Mouse (Mus musculus) fibroblast of lung, adult 2 months (primary cell): ENCODE data around the gene Cdiptos.
A peak's percentile ranks its signal among the peaks of the same experiment; 100 is the strongest.

Source experiments
- DNase-seq: peaks from one replicate; pipeline ENCODE4 v3.0.0-alpha.2; 2011; ENCODE audit warnings: low read depth

Cdiptos gene

DNA sequence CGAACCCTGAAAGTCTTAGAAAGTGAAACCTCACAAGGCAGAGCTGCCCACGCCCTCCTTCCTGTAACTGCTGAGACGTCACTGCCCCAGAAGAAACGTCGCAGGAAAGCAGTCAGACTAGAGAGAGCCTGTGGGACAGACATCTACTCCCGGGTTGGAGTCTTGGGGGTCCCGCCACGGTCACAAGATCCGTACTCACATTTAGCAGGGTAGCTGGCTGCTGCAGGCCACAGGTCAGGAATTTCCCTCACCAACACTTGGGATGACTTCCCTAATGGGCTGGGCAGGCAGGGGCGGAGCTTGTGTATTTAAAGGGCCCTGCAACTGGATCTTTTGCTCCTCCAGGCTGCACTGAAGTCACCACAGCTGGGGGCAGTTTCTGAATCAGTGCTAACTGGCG lies 38.4 kb upstream of the Cdiptos start, which contains the start of gene Mvp:
Mvp (minus strand) TSS at position 302 of the 400 bp plus-strand sequence.
- peak; percentile 55 for DNase-seq

DNA sequence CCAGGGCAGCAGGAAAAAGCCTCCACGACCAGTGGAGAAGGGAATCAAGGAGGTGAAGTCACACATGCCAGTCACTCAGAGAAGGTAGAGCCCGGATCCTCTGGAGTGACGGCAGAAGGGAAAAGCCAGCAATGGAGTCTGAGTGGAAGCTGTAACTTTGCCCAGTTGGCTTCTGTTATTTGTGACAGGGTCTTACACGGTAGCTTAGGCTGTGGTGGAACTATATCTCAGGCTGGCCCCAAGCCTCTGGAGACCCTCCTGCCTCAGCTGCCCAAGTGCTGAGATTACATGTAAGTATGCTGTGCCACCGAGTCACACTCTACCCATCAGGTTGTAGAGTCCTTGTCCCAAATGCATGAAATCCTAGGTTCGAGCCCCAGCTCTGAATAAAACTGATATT lies 37.5 kb upstream of the Cdiptos start:
- no peak for DNase-seq

DNA sequence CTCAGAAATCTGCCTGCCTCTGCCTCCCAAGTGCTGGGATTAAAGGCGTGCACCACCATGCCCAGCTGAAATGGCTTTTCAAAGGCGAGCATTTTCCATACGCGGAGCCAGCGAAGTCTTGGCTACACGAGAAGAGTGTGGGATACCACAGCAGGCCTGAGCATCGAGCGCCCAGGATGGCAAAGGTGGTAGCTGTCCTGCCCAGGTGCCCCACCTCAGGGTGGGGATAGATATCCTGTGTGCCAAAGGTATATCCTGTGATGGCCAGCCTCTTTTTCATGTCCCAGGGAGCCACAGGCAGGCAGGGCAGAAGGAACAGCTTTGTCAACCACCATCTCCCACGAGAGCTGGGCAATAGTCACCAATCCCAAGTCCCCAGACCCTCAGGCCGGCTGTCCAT lies 36.9 kb upstream of the Cdiptos start:
- no peak for DNase-seq

DNA sequence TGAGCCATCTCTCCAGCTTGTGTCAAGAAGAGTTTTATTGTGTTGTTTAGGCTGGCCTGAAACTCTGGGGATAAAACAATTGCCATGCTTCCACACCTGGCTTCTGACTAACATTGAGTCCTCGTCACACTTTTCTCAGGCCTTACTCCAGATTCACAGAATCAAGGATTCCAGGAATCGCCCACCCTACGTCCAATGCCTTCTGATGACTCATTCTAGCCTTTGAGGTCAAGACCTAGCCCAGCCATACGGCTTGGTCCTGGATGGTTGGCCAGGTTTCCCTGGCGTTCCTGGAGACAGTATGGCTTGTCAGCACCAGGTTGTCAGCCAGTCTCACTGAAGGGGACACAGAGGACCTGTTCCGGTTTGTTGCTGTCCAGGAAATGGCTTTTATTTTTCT lies 36.5 kb upstream of the Cdiptos start:
- DNase-seq: no peak

DNA sequence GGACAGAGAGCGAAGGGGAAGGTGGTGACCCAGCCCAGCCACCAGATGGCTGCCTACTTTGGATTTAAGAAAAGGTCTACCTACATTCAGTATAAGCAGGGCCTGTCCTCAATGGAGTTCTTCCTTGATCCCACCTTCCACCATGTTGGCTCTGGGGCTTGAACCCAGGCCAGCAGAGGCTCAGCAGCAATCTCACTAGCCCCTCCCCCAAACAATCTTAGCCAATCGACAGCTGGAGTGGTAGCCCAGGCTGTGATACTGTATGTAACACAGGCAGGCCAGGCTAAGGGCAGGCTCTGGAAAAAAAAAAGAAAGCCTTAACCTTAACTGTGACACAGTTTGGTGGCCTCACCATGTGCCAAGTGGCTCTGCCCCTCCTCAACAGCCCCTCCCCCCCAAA lies 35.8 kb upstream of the Cdiptos start:
- no peak for DNase-seq

DNA sequence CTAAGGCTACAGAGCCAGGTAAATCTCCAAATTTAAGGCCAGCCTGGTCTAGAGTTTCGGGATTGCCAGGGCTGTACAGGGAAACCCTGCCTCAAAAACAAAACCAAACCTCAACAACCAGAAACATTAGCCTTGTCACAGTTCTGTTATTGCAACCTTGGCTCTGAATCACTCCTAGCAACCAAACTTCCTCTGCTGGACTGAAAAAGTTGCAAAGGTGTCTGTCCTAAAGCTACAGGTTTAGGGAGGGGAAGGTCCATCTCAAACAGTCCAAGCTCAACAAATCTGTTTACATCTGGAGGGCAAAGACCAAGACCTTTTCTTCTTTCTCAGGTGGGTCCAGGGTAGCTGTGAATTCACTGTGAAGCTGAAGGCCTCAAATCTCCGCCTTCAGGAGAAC lies 35.2 kb upstream of the Cdiptos start:
- no peak for DNase-seq

DNA sequence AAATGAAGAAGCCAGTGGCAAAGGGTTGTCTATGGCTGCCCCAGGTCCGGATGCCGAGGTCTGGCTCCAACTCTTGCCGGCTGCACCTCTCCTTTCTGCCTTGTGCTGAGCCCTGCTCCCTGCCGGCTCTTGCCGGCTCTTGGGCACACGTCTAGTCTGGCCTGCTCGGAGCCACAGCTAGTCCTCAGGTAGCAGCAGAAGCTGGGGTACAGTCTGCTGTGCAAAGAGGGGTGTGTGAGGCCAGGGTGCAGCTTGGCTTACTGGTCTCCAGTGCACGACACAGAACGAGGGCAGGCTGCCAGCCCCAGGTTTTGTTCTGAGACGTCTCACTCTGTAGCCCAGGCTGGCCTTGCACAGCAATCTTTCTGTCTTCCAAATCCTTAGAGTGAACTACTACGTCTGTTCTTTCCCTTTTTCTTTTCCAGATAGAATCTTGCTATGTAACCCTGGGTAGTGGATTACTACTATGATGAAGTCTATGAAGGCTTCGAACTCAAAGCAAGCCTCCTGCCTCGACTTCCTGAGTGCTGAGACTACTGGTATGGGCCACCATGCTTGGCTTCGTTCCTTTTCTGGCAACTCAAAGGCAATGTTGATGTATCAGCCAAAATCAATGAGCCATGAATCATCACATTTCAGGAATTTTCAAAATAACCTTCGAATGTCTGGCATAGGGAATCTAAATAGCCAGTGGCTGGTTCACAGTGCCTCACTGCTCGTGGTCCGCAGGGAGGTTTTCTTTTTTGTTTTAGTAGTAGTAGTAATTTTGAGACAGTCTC lies 33.6 kb upstream of the Cdiptos start:
- no peak for DNase-seq

DNA sequence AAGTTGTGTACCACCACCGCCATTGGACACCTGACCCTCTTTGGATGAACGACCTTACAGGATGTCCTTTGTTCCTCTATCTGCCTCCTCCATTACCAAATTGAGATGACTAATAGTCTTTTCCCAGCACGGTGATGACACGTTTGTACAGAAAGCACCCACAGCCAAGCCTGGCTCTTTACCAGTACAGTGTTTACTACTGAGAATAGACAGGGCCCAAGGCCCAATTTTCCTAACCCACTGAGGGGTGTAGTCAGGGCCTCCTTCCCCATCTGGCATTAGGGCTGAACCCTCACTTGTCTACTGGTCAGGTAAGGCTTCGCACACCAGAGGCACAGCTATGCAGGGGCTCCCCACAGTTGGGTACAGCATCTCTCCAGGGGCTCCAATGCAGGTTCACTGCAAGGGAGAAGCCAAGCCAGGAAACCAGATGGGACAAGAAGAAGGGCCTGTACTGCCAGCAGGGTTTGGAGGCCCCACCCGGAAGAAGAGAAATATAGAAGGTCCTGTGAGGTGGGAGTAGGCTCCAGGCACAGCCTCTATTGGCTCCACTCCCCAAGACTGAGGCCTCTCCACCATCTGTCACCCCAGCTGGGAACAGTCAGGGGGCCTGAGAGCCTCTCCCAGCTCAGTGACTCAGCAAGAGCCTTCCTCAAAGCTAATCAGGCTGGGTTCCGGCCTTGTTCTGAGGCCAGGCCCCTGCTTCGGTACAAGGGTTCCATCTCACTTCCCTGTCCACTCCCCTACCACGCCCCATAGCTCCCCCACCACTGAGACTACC lies 32.5 kb upstream of the Cdiptos start:
- peak; percentile 65 for DNase-seq

DNA sequence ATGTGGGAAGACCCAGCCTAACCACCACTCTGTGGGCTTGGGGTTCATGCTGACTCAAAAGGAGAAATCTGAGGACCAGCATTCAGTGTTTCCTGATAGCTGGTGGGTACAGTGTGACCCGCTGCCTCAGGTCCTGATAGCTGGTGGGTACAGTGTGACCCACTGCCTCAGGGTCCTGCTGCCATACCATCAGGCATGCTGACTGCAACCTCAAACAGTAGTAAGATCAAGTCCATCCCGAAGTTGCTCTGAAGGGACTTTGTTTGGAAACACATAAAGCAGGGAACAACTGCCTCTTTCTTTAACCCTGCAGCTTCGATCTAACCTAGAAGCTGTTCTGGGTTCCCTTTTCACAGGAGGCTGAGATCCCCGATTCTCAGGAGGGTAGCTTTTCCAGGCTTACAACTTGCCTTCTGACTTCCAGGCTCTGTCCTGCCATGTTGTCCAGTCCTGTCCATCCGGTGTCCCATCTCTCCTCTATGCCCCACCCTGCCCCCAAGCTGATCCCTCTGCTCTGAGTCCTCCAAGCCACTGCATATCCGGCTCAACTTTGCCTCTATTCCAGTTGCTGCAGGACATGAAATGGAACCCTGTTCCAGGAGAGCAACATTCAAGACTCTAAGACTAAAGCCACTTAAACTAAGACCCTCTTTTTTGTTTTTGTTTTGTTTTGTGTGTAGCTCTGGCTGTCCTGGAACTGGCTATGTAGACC lies 31.6 kb upstream of the Cdiptos start:
- no peak for DNase-seq

DNA sequence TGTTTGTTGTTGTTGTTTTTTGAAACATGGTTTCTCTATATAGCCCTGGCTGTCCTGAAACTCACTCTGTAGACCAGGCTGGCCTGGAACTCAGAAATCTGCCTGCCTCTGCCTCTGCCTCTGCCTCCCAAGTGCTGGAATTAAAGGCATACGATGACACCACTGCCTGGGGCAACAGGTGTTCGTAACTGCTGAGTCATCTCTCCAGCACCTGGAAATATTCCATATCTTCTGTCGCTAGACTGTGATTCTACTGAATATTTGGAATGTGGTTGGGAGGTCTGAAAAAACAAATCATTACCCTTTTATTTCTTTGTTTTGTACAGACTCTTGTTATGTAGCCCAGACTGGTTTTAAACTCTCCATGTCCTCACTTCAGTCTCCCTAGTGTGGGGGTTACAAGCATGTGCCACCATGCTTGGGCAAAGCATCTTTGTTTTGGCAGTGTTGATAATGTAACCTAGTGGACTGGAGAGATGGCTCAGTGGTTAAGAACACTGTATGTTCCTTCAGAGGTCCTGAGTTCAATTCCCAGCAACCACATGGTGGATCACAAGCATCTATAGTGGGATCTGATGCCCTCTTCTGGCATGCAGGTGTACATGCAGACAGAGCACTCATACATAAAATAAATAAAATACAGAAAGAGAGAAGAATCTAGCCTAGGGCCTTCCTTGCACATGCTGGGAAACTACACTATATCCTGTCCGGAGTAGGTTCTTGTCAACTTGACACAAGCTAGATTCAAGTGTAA lies 28.4 kb upstream of the Cdiptos start:
- DNase-seq: no peak

DNA sequence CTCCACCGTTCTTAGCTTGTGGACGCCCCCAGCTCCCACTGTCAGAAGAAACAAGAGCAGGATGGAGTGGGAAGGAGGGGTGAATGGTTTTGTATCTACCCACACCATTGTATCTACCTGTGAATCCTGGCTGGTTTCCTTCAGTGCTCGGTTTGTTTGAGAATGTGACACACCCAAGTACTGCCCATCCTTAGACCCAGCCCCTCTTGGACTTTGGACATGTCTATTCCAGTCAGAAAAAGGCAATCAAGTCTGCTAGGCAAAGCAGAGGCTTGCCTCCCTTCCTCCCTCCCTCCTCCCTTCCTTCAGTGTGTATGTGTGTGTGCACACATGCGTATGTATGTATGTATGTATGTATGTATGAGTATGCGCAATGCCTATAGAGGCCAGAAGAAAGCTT lies 27.7 kb upstream of the Cdiptos start:
- no peak for DNase-seq

DNA sequence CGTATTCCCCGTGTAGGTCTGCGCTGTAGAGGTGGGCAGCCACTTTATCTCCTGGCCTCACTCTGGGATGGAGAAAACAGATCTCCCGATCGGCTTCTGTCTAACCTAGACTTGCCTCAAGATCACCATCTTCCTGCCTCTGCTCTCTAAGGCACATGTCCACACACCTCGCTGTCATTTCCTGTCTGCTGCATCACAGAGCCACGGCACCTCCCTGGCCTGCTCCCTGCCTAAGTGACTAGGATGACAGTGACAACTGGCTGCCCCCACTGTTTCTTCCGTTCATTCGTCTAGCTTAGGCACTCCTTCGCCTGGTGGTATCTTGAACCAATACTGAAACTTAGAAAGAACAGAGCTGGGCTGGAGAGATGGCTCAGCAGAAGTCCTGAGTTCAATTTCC lies 23.7 kb upstream of the Cdiptos start:
- no peak for DNase-seq

DNA sequence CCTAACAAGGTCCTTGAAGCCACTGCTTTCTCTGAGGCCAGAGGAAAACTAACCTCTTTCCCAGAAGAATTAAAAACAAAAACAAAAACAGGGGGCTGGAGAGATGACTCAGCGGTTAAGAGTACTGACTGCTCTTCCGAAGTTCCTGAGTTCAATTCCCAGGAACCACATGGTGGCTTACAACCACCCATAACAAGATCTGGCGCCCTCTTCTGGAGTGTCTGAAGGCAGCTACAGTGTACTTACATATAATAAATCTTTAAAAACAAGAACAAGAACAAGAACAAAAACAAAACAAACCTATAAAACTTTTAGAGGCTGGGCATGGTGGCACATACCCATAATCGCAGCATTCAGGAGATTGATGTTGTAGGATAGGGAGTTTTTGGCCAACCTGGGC lies 20.6 kb upstream of the Cdiptos start:
- no peak for DNase-seq

DNA sequence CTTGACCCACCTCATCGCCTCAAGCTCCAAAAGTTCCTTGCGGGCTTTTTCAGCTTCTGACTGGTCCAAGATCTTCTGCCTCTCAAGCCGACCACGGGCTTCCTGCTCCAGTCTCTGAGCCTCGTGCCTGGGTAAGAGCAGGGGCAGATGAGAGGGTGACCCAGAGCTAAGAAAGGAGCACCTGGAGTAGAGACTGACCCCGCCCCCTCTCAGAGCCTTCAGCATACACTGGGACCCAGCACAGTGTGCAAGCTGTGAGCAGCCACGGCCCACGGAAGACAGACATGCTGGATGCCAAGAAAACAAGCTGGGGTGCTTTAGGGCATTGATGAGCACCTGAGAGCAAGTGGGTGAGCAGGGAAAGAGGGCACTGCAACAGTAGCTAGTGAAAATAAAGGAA lies 12.9 kb upstream of the Cdiptos start:
- DNase-seq: no peak

DNA sequence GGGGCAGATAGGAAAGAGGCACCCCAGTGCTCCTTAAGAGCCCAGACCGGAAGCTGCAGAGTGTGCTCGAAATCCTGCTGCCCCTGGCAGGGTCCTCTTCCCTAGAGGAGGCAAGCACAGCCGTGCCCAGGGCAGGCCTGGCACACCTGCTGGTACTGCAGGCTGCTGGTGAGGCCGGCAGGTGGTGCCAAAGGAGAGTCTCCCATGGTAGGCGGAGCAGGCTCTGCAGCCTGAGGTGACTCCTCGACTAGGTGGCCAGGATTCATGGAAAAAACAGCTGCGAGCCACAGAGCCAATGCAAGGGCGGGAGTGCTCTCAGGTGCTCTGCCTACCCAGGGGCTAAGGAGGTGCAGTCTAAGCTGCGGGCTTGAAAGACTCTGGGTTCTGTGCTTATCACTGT lies 10.4 kb upstream of the Cdiptos start:
- DNase-seq: no peak

DNA sequence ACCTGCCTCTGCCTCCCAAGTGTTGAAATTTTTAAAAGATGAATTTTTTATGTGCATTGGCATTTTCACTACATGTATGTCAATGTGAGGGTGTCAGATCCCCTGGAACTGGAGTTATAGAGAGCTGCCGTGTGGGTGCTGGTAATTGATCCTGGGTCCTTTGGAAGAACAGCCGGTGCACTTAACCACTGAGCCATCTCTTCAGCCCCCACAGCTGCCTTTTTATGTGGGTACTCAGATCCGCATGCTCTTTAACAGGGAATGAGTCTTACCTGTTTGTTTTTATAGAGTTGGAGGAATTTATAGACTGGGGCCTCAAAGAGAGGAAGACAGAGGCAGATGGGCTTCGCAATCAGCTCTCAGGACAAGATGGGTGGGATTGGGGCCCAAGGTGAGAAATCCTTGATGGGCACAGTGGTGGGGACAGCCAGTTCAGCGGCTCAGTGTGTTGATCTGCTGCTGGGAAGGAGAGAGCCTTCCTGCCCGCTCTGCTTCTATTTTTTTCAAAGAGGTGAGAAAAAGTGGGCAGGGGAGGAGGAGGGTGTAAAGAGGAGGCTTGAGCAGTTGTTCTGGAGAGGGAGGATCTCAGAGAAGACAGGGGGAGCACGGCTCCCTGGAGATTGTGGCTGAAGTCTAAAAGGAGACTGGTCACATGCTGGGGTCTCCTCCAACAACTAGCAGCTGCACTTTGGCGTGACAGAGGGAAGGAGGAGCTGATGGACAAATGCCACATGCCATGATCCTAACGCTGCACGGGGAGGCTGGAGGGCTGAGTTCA lies 9.0 kb upstream of the Cdiptos start:
- no peak for DNase-seq

DNA sequence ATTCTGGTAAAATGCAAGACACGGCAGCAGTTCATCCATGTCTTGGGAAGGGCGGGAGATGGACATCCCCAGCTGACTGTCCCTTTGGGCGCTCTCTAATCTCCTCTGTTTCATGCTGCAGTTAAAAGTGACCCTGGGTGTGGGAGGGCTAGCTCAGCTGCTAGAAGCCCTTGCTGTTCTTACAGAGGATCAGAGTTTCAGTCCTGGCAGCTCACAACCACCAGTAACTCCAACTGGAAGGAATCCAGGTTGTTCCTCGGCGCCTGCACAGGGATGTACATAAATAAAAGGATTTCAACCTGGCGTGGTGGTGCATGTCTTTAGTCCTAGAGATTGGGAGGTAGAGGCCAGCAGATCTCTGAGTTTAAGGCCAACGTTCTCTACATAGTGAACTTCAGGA lies 7.2 kb upstream of the Cdiptos start:
- no peak for DNase-seq

DNA sequence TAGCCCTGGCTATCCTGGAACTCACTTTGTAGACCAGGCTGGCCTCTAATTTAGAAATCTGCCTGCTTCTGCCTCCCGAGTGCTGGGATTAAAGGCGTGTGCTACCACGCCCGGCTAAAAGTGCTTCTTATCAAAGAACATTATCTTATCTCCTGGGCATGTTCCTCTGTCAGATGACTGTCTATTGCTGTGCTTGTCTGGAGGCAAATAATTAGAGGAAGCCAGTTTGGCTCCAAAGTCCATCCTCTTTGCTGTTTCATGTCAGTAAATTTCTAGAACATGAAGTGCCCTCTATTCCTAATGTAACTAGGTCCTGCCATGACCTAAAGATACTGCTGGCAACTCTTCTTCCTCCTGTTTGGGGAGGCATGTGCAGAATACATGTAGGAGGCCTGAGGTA lies 6.2 kb upstream of the Cdiptos start:
- DNase-seq: no peak

DNA sequence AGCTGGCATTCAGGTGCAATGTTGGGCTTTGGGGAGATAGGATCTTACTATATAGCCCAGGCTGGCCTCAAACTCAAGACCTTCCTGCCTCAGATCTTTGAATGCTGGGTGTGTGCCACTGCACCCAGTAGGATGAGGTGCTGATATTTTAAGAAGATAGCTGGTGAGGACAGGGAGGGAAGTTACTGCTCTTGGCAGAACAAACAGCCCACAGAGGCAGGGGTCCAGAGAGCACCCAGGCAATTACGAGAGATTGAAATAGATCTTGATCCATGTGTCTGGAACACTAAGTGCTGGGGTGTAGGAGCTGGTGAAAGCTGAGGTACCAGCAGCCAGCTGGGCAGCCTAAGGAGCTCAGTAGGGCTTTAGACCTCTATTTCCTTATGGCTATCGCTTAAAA lies 5.7 kb upstream of the Cdiptos start:
- DNase-seq: no peak

DNA sequence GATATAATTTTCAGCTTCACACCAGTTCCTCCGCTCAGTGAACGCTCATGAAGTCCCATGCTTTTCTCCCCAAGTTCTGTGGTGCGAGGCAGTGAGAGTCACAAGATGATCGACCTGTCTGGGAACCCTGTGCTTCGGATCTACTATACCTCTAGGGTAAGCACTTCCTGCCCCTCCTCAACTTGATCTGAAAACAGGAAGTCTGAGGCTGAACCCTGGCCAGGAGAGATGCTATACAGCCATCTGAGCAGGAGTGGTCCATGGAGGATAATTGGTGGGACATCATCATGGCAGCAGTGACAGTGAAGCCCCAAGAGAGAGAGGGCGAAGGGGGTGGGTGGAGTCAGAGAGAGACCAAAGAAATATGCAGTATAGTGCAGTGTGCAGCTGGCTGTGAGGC lies 2.9 kb upstream of the Cdiptos start:
- DNase-seq: no peak

DNA sequence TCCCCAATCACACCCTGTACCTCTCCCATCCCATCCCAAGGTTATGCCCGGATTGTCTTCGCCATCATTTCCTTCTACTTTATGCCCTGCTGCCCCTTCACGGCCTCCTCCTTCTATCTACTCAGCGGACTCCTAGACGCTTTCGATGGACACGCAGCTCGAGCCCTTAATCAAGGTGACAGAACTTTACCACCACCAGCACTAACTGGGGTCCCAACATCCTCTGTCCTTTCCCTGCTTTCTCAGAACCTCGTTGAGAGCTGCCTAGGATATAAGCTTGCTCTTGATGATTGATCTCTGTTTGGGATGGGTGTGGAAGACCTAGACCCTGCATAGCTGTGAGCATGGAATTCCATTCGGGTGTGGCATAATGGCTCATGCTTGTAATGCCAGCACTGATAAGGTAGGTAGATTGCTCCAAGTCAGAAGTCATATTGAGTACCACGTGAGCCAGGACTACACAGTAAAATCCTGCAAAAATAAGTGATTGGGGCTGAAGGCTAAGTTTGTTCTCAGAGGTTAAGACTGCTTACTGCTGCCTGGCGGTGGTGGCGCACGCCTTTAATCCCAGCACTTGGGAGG lies 1.1 kb upstream of the Cdiptos start:
- no peak for DNase-seq

DNA sequence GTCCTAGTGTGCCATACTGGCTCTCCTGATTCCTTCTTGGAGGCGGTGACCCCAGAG lies 177 bp downstream of the Cdiptos start, which contains the start of gene Cdipt:
Cdipt (plus strand) TSS at position 22 of the 57 bp plus-strand sequence.
- no peak for DNase-seq
